Mouse (Mus musculus): ENCODE measurements at regions not wholly inside any gene's neighbourhood (a gene's known extent, or its start where the extent isn't known, plus 50 kb on each side); places are given as distances from the start of the nearest gene placed in this dataset.

DNA sequence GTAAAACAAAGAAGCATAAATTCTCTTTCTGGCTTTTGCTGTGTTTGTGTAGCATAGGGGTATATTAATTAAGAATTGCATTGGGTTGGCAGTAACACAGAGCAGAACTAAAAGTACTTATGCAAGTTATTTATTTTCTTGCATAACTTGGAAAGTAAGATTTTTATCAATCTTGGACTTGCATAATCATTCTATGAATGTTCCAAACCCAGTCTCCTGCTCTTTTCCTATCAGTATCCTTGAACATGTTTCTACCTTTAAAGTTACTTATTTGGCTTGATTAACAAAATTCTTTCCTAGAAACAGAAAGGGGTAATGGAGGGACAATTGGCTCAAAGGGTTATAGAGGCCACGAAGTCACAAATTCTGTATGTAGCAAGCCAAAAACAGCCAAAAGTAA lies 1320.6 kb upstream of the Gm7489 start:
- ATAC-seq (replicated peaks; ENCODE audit: poor library complexity, severe bottlenecking) = no peak

DNA sequence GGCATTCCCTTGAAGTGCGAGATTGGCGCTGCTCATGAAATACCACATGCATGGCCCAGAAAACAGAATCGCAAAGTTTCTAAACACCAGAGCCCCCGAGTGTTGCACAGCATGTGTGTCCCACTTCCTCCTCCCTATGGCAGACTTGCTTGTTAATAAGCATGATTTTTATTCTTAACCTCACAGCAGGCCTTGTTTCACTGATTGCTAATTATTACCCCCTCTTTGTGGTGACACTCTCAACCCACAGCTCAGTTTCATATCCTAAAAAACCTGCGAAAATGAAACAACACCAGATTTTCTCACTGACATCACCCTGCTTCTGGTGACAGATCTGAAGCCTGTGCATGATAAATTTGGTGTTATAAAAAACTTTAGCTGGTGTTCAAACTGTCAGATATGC lies 1319.3 kb upstream of the Gm7489 start:
- peak; percentile 99 for ATAC-seq (replicated peaks; ENCODE audit: poor library complexity, severe bottlenecking)

DNA sequence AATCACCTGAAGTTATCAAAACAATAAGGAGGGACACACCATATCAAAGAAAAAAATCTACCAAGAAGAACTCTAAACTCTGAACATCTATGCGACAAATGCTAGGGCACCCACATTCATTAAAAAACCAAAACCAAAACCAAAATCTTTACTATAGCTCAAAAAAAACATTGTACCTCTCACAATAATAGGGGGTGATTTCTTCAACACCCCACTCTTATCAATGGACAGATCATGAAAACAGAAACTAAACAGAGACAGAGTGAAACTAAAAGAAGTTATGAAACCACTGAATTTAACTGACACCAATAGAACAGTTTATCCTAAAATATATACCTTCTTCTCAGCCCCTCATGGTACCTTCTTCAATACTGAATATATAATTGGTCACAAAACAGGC lies 1314.5 kb upstream of the Gm7489 start:
- no peak for ATAC-seq (replicated peaks; ENCODE audit: poor library complexity, severe bottlenecking)

DNA sequence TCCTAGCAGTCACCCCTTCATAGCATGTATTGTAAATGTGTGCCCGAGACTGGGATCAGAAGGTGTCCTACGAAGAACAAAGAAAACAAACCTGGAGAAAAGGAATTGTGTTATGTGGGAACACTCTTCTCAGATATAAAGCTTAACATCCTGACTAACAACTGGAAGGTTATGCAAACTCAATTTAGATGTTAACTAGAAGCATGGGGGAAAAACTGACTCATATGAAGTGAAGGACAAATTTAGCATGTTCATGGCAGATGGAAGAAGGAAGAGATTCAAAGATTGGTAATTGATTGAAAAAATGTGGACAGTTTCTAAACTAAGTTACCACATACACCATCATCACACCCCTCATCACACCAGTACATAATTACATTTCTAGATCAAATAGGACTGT lies 1307.1 kb upstream of the Gm7489 start:
- ATAC-seq (replicated peaks; ENCODE audit: poor library complexity, severe bottlenecking) = no peak

DNA sequence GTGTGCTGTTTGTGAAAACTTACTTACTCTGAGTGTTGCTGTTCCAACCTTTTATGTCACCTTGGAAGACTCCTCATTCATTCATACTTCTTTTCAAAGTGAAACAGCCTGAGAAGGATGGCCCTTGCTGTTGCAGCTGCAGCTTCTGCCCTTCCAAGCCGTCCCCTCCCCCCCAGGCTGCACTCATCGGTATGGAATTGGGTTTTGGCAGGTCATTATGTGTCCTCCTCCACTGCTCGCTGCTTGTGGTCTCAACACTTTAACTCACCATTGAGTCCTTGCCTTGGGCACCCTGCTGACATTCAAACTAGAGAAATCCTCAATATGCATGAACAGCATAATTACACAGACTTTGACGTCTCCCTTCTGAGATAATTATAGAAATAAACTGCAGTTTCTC lies 1295.3 kb upstream of the Gm7489 start:
- no peak for ATAC-seq (replicated peaks; ENCODE audit: poor library complexity, severe bottlenecking)

DNA sequence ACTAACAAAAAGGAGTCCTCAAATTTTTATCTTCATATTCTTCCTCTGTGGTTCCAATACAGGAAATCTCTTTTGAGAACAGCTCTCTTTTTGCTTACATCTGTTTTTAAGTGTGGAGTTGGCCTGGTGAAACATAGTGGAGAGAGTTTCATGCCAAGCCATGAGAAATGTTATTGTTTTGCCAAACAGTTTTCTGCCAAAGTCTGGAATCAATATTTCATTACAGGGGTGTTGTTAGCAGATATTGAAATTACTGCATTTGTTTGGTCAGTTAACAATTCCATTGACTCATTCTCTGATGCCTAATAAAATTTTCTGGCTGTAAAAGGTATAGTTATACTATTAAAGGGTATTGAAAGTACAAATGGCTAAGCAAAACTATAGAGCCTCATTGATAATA lies 1285.2 kb upstream of the Gm7489 start:
- ATAC-seq (replicated peaks; ENCODE audit: poor library complexity, severe bottlenecking) = no peak

DNA sequence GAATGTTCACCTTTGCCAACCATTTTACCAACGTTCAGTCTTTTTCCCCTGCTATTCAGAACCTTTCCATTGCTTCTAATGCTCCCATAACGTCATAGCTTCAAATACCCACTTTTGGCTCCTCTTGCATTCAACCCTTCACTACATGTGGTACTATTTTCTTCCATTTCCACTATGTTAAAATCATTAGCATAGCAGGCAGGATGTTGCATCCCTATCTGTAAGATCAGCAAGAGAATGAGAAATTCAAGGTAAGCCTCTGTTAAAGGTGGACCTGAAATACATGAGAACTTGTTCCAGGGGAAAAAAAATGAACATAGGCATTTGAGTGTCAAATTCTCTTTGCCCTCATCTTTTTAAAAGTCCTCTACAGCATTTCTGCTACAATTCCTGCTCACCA lies 1284.7 kb upstream of the Gm7489 start:
- ATAC-seq (replicated peaks; ENCODE audit: poor library complexity, severe bottlenecking) = no peak

DNA sequence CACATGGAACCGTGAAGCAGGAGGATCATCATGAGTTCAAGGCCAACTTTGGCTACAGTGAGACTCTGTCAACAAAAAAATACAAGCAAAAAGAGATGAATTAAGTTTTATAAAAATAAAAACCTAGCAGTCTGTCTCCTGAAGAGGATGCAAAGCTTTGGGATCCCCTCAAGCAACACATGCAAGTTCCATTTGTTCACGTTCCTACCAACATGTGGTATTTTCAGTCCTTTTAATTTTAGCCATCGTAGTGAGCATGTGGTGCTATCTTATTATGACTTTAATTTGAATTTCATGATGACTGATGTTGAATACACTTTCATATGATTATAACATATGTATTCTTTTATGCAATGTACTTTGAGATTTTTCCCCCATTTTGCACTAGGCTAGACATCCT lies 1244.9 kb upstream of the Gm7489 start:
- no peak for ATAC-seq (replicated peaks; ENCODE audit: poor library complexity, severe bottlenecking)

DNA sequence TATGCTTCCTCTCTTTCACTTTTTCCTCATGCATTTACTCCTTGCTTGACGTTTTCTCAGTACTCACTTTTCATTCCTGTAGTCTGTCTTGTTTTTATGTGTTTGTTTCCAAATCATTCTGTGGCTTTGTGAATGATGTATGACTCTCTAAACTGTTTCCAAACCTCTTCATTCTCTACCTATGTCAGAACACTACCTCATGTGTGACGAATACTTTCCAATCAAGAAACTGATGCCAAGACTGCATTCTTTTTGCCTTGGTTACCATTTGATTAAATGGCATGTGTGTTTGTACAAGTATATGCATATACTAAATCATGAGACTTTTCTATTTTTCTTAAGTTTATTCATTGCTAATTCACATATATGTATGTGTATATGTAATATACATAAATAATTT lies 1238.7 kb upstream of the Gm7489 start:
- ATAC-seq (replicated peaks; ENCODE audit: poor library complexity, severe bottlenecking) = no peak

DNA sequence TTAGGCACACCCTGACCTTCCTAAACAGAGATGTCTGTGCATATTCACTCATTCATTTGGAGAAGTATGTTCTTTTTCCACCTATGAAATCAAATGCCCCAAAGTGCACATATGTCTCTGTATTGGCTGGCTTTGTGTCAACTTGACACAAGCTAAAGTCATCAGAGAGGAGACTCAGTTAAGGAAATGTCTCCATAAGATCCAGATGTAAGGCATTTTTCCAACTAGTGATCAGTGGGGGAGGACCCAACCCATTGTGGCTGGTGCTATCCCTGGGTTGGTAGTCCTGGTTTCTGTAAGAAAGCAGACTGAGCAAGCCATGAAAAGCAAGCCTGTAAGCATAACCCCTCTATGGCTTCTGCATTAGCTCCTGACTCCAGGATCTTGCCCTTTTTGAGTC lies 1226.8 kb upstream of the Gm7489 start:
- no peak for ATAC-seq (replicated peaks; ENCODE audit: poor library complexity, severe bottlenecking)
